Mouse (Mus musculus): ENCODE measurements at regions not wholly inside any gene's neighbourhood (a gene's known extent, or its start where the extent isn't known, plus 50 kb on each side); places are given as distances from the start of the nearest gene placed in this dataset.

GRCm38 (mm10) chr2:172613891-172614391 is 64.5 kb downstream of the Tfap2c start:
- no peak for DNase-seq (ENCODE audit: low read depth)

DNA sequence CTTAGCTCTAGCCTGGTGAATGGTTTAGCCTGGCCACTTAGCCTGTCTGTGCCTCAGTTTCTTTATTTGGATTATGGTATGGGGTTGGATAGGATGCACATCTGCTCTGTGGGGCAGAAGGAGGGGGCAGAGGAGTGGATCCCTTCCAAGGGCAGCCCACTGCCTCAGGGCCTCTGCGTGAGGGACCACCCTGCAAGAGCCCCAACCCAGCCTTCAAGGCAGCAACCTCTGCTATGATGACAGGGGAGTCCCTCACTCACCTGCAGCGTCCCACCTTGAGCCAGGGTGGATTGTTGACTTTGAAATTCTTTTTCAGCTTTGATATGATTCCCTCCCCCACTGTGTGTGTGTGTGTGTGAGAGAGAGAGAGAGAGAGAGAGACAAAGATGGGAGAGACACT is 65.8 kb downstream of the Tfap2c start:
- no peak for DNase-seq (ENCODE audit: low read depth)

DNA sequence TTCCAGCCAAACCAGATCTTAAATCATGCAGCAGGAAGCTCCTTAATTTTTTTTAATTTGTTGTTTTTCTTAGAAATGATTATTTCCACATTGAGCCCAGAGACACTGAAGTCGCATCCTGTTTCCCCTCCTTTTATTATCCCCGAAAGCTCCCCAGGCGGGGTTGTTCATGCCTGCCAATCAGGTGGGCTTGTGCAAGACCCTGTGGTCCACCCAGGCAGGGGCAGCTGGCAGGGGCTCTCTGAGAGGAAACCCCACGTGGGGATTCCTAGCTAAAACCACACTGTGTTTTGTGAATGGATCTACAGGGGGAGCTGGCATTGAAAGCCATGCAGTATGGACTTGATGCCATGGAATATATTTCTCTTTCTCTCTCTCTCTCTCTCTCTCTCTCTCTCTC is 66.2 kb downstream of the Tfap2c start:
- no peak for DNase-seq (ENCODE audit: low read depth)

DNA sequence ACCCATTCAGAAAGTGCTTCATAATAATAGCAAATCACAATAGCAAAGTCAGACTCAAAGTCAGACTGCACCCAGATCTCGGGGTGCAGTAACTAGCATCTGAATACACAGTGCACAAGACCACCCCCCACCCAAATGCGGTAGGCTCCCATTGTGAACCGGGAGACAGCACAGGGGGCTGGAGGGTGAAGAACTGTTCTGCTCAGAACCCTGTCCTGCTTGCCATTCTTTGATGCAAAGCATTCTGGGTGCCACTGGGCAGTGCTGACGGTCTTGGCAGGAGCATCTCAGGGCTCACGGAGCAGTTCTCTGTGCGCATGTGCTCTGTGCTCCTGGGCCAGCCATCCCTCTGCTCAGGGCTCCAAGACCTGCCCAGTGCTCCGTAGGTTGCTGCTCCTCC is 69.8 kb downstream of the Tfap2c start:
- DNase-seq (ENCODE audit: low read depth): no peak

DNA sequence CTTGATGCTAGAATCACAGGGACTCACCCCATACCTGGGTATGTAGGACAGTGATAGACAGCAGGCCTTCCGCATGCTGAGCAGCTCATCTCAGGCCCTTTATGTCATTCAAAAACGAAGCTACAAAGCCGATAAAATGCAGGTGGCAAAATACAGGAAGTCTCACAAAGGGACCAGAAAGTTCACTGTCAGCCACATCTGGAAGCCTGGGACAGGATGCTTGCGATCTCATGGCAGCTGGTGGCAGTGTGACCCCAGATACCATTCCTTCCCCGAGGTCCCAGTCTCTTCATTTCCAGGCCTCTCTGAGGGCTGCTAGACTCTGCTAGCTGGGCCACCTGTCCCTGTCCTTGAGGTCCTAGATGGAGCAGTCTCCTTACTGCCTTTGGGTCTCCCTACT is 70.6 kb downstream of the Tfap2c start:
- no peak for DNase-seq (ENCODE audit: low read depth)

DNA sequence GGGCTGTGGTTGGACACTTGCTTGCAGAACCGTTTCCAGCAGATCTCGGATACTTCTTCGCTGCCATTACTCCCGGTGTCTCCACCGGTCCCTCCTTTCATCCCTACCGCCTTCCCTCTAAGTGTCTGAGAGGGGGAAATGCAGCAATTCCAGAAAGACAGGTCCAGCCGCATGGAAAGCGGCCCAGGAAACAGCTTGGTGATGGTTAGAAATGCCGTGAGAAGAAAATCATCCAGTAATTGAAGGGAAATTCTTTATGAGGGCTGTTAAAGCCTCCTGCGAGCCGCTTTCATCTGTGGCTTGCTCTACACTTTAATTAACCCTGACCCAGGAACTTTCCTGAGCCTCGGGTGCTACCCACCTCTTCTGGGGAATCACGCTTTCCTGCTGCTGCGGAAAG is 74.3 kb downstream of the Tfap2c start:
- DNase-seq (ENCODE audit: low read depth): no peak

- DNase-seq (ENCODE audit: low read depth): no peak
These were observed 78.2 kb downstream of the Tfap2c start for GRCm38 (mm10) chr2:172627353-172628306.

GRCm38 (mm10) chr2:172630333-172630732 is 80.9 kb downstream of the Tfap2c start:
- DNase-seq (ENCODE audit: low read depth): no peak

- no peak for DNase-seq (ENCODE audit: low read depth)
These were observed 93.2 kb downstream of the Tfap2c start for GRCm38 (mm10) chr2:172642616-172643015.

GRCm38 (mm10) chr2:172643860-172644259 is 94.5 kb downstream of the Tfap2c start:
- no peak for DNase-seq (ENCODE audit: low read depth)

GRCm38 (mm10) chr2:172644451-172644850 is 95.1 kb downstream of the Tfap2c start:
- DNase-seq (ENCODE audit: low read depth): no peak

DNA sequence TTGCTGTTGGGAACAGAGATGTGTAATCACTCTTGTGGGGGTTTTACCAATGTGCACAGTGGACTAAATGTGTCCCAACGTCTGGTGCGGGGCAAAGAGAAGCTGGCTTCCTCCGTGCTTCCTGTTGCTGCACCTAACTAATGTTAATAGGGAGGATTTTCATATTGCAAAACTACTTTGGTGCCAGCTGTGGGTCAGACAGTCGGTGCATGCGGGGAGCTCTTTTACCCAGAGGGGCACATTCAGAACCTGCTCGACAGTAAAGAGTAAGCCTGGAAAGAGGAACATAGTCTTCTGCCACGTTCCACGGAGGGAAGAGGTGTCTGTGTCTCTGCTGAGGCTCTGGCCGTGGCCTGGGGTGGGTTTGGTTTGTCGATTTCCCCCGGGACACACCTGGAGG is 98.7 kb downstream of the Tfap2c start:
- DNase-seq (ENCODE audit: low read depth): no peak

DNA sequence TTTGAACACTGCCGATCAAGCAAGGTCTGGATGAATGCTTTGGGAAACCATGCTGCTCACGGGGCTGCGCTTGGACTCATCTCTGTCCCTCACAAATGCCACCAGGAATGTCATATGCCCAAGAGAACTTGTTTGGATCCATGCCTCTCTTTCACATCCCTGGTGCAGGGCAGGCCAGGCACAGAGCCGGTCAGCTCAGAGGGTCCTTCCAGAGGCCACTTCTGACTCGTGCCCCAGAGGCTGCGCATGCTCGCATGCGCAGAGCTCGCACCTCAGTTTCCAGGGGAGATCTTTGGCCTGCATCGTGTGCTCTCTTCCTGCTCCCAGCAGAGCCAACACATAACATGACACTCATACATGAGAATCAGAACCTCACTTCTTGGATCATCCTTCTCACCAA is 111.1 kb downstream of the Tfap2c start:
- DNase-seq (ENCODE audit: low read depth): no peak

GRCm38 (mm10) chr2:172660916-172661315 is 111.5 kb downstream of the Tfap2c start:
- no peak for DNase-seq (ENCODE audit: low read depth)

DNA sequence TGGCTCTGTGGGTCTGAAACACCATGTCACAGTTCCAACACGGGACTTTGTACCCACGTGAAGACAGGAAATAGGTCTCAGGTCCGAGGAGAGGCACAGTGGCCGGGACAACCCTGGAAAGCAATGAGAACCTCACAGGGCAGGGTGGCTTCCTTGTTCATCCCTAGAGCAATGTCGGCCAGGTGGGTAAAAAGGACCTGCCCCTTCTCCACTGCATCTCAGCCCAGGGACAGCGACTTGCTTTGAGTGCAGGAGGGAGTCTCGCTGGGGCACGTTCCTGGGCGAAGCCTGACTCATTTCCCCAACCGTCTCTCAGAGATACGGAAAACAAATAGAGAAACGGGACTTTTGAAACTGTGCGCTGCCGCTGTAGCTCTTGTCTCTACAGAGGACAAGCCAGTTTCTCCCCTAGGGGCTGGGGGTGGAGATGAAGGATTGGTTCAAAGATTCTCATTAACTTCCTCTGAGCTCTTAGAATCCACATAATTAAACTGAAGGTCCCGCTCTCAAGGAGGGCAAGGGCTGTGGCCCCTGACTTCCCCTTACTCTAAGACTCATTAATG is 112.1 kb downstream of the Tfap2c start:
- no peak for DNase-seq (ENCODE audit: low read depth)

DNA sequence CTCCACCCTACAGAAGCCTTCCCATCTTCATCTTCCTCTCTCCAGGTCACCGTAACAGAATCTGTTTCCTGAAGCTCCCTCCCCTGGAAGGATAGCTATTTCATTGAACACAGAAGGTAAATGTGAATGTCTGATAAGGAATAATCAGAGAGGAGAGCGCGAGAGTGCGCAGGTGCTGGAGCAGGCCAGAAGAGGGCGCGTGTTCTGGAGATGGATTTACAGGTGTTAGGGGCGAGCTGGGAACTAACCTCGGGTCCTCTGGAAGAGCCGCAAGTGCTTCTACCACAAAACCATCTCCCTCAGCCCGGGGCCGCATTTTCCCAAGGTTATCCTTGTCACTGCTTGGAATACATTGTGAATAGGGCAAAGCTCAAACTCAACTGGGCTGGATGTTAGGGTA is 112.8 kb downstream of the Tfap2c start:
- DNase-seq (ENCODE audit: low read depth): no peak

GRCm38 (mm10) chr2:172663681-172664080 is 114.3 kb downstream of the Tfap2c start:
- DNase-seq (ENCODE audit: low read depth): no peak

DNA sequence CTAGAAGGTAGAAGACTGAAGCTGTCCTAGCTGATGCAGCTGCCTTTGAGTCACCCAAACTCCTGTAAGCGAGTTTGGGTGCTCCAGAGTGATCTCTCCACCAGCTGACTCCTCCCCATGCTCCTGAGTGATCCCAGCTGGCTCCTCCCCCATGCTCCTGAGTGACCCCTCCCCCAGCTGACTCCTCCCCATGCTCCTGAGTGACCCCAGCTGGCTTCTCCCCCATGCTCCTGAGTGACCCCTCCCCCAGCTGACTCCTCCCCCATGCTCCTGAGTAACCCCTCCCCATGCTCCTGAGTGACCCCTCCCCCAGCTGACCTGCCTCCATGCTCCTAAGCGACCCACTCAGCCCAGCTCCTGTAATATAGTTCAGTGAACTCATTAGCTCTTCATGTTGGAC is 123.7 kb downstream of the Tfap2c start:
- DNase-seq (ENCODE audit: low read depth): no peak

- no peak for DNase-seq (ENCODE audit: low read depth)
These were observed 125.2 kb downstream of the Tfap2c start for GRCm38 (mm10) chr2:172674641-172675040.

- DNase-seq (ENCODE audit: low read depth): no peak
These were observed 125.7 kb downstream of the Tfap2c start for GRCm38 (mm10) chr2:172675081-172675480.

DNA sequence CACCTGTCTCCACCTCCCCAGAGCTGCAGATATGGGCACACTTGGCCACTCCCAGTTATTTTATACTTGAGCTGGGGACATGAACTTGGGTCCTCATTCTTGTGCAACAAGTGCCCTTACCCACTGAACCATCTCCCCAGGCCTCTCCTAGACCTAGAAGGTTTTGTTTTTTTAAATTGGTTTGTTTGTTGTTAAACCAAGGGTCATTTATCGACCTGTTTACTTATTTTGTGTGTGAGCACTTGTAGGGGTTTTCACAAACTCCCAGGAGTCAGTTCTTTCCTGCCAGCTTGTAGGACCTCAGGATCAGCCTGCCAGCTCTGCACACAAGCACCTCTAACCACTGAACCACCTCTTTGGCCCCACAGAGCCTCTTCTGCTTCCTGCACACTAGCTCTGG is 140.8 kb downstream of the Tfap2c start:
- DNase-seq (ENCODE audit: low read depth): no peak

GRCm38 (mm10) chr2:172690931-172691651 is 141.7 kb downstream of the Tfap2c start:
- DNase-seq (ENCODE audit: low read depth): no peak

DNA sequence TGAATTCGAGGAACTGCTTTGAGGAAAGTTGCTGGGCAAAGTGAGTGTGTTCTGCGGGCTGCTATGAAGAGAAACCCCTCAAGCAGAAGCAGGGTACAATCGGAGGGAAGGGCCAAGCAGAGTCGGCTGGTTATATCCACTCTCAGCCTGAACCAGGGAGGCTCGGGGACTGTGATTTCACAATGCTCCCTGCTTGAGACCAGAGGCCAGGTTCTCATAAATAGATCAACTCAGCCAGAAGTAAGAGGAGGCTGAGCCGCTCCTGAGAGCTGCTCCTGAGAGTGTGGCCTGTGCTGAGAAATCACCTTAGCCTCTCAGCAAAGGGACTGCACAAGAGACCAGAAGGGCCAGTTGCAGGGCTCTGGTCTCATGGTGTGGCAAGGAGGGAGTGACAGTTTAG is 149.6 kb downstream of the Tfap2c start:
- DNase-seq (ENCODE audit: low read depth): no peak

Measured in 416B (cell line).